Mouse (Mus musculus): Measurements from ENCODE around the gene Clrn3.
A peak's percentile ranks its signal among the peaks of the same experiment; 100 is the strongest.
"Not testable (repeated sequence)": the region's sequence is repeated elsewhere in the genome, so short reads cannot be mapped to it uniquely, and the experiment has no call there.

Gene Clrn3

DNA sequence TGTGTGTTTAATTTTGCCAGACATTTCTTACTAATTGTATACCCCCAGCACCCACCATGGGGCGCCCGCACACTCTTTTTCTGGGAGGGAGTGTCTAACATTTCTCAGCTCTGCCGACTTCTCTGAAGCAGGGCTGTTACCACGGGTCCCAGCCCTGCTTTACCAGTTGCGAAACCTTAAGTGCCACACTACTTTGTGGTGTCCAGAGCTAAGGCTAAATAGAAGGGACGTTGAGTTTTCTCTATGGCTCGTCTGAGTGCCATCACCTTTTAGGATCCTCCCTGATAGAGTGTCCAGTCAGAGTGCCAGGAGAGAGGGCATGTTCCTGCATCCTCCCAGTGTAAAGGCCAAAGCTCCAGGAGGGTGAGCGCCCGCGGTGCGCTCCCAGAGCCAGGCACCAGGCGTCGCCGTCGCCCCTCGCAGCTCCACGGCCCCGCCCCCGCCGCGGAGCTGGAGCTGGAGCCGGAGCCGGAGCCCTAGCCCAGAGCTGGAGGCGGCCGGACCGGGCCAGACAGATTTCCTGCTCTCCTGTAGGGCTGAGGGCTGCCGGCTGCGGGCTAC is 9.0 kb upstream of the Clrn3 start, which contains the start of gene Ptpre:
Ptpre (plus strand) TSS at position 141 of the 561 bp plus-strand sequence.
- peak; percentile 61 to 72 for DNase-seq (ENCODE audit: low read depth in 2 of 2, low spot score in 2 of 2)

DNA sequence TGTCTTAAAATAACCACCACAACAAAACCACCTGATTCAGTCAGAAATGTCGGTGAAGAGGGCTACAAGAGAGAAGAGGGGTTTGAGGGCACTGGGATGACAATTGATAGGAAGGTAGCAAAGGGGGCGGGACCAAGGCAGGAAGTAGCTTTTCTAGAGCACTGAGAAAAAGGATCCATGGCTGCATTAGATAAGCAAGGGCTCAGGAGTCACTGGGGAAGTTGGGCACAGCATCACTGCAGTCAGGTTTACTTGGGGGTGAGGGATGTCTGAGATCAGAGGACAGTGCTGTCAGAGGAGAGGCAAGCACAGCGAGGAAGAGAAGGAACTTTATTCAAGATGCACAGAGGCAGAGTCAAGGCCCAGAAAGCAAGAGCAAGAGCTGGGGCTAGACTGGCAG is 7.5 kb upstream of the Clrn3 start:
- no peak for DNase-seq (ENCODE audit: low read depth in 2 of 2, low spot score in 2 of 2)

DNA sequence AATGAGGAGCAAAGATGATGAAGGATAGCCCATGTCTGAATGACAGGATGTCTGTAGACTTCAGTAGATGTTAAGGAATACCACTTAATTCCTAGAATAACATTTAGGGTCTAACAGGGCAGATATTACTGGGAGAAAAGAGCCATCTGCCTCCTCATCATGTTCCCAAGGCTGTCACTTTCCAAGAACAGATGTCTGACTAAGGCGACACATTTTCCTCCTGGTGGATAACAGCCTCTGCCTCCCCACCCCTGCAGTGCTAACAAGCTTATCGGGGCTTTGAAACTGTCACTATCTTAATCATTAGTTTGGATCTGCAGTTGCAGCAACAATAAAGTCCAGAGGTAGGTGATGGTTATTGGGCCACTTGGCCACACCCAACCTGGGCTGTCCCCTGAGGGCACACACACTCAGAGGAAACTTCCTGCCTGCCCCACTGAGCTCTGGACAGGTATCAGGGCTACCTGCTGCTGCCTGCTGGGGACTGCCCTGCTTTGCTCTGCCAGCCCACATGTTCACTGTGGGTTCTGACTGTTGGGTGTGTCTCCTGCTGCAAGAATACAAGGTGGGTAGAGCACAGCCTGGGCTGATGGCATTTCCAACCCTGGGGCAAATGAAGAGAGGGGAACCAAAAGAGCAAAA is 6.2 kb upstream of the Clrn3 start:
- DNase-seq (ENCODE audit: low read depth in 2 of 2, low spot score in 2 of 2) = no peak

DNA sequence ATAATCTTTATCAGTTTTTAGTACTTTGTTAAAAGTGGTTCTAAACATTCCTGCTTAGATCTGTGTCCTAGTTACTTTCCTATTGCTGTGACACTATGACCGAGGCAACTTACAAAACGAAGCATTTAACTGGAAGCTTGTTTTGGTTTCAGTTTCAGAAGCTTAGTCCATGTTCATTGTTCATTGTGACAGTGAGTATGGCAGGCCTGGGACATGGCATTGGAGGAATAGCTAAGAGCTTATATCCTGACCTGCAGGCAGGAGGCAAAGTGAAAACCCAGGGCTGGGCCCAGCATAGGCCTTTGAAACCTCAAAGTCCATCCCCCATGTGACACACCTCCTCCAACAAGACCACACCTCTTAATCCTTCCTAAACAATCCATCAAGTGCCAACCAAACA is 614 bp upstream of the Clrn3 start:
- DNase-seq (ENCODE audit: low read depth in 2 of 2, low spot score in 2 of 2) = no peak

DNA sequence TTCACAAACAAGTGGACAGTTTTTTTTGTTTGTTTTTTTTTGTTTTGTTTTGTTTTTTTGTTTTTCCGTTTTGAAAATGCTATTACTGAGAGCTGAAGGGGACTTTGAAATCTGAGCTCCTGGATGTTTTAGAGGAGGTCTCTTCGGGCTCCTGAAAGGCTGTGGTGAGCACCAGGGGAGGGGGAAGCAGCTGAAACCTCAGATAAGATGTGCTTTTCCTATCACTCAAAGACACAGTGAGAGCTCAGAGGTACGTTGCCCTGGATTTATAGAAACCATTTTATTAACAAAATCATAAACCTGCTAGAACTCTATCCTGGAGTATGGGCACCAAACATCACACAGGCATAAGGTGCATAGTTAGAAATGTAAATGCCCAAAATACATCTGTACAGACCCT is 1.3 kb downstream of the Clrn3 start:
- no peak for DNase-seq (ENCODE audit: low read depth in 2 of 2, low spot score in 2 of 2)

DNA sequence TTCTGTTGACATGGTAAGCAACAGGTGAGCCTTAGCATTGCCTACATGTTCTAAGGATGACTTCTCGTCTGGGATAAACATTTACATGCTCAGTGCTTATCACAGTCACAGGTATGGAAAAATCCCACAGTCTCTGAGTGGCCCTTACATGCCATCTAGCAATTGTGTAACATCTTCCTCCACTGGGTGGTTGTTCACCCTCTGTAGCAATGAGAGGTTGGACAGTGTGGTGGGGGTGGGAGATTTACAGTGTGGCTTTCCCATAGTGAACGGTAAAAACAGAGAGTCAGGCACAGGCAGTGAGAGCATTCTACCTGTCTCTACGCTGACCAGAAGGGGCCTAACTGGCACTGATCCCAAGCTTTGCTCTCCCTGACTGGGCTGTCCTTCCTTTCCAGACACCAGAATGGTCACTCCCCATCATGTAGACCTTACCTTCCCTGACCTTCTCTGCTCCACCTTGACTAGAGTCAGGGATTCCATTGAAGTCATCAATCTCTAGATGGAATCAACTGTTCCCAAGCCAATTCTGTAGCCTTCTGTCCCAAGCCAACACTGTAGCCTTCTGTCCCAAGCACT is 1.8 kb downstream of the Clrn3 start:
- no peak for DNase-seq (ENCODE audit: low read depth in 2 of 2, low spot score in 2 of 2)

DNA sequence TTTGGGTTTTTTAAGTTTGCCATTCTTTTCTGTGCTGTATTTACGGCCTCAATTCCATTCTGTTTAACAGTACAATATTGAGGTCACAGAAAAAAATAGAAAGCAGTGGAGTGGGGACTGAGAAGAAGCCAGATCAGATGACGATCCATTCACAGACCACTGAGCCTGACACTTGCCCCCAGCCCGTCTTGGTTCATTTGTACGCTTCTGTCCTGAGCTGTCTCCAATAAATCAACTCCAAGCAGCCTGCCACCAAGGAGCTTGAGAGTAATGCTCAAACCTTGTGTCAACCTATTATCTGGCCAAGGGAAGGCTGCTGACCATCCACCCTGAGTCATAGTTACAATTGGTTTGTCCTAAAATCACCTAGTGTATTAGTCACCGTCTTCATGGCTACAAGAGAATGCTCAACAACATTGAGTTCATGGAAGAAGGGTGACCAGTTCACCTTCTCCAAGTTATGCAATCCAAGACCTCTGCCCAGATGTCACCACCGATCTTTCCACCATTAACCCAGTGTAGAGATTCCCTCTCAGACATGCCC is 4.0 kb downstream of the Clrn3 start:
- DNase-seq (ENCODE audit: low read depth in 2 of 2, low spot score in 2 of 2) = no peak

DNA sequence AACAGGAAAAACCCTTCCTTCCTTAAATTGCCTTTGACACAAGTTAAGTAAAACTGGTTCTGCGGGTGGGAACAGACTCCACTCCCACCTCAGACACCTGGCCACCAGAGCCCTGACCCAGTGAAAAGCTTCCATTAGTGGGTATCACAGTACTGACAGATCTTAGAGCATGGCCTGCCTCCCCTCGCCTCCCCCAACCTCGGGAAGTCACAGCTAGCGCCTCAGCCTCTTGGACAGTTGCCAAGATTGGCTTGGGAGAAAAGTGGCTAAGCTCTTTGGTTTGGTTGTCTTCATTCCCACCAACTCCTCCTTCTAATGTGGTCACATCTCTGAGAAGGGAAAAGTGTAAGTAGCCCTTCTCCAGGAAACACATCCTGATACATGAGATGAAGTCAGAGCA is 4.5 kb downstream of the Clrn3 start:
- DNase-seq (ENCODE audit: low read depth in 2 of 2, low spot score in 2 of 2) = no peak

DNA sequence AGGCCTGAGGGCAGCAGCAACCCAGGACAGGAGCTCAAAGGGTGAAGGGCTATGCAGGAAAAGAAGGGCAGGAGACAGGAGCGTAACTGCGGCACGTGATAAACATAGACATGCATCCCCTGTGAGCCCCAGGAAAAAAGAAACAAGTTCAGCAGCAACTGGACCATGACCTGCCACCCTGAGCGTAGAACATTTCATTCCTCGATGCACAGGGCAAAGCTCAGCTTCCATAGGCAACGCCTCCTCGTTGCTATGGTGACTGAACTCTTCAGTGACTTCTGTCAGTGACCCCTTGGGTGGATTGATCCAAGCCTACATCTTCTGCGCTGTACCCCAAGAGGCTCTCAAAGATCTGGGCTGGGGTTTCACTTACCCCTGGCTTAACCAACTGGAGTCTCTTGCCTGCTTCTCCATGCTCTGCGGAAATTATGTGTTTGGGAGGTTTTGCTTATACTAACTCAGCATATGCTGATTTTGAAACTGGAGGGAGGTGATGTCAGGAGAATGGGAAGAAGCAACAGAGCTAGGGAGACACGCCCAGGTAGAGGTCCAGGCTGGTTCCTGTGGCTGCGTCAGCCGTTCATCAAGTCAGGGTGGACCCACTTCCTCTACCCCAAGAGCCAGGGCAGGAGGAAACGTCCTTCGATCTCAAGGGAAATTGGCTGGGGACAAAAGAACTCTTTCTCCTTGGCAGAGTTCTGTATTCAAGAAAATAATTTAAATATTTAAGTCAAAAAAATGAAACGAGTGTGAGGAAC is 6.5 kb downstream of the Clrn3 start:
- no peak for DNase-seq (ENCODE audit: low read depth in 2 of 2, low spot score in 2 of 2)

DNA sequence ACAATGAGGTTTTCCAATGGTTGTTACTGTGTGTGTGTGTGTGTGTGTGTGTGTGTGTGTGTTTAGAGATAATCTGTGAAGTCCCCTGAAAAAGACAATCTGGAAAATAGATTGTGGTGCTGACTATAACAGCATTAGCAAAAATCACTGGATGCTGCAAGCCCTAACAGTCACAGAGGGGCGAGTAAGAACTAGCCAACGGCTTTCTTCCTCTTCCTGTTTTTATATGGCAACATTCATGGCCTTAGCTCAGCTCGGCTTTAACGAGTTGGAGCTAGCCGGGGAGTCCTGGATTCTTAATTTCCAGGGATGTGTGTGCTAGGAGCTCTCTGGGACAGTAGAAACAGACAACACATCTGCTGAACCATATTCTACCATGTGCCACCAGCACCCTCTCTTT is 8.2 kb downstream of the Clrn3 start:
- DNase-seq (ENCODE audit: low read depth in 2 of 2, low spot score in 2 of 2) = no peak

DNA sequence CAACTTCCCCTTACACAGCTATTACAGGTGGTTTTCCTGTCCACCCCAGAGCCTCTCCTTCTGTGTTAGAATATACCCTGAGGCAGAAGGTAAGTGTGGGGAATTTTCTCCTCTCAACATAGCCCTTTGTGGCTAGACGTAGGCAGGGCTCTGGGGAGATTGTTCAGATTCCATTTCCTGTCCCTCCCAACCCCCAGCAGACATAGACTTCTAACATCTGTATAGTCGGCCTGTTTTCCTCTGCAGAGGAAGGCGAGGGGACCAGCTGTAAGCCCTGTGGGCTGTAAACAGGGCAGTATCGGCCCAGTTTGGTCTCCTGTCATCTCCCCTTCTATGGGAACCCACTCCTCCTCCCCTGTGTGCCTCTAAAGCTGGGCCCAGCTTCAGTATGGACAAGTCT is 11.3 kb downstream of the Clrn3 start:
- no peak for DNase-seq (ENCODE audit: low read depth in 2 of 2, low spot score in 2 of 2)

DNA sequence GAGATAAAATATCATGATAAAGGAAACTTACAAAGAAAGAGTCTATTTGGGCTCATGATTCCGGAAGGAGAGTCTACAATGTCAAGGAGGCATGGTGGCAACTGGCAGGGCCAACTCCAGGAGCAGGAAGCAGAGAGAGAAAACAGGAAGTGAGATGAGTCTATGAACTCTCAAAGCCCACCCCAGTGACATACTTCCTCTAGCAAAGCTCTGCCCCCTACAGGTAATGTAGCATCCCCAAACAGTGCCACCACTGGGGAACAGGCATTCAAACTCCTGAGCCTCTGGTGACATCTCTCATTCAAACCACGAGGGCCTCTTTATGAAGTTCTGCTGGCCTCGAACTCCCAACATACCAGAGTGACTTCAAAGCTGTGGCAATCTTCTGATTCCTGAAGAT is 16.7 kb downstream of the Clrn3 start:
- DNase-seq (ENCODE audit: low read depth in 2 of 2, low spot score in 2 of 2) = no peak

DNA sequence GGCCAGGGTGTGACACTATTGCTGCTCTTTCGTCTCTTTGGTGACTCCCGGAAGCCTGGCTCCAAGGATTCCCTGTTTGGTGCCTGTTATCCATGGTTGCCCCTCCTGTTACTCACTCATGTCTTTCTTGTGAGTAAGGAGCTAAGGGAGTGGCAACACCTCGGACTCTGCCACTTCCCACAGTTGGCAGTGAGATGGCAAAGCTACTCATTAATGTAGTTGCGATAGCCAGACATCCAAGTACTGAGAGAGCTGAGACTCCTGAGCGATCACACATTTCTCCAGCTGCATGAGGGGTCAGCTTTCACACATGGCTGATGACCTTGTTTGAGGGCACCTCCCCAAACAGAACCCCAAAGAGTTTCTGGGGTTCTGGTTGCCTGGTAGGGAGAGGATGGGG is 18.0 kb downstream of the Clrn3 start:
- DNase-seq (ENCODE audit: low read depth in 2 of 2, low spot score in 2 of 2) = no peak

DNA sequence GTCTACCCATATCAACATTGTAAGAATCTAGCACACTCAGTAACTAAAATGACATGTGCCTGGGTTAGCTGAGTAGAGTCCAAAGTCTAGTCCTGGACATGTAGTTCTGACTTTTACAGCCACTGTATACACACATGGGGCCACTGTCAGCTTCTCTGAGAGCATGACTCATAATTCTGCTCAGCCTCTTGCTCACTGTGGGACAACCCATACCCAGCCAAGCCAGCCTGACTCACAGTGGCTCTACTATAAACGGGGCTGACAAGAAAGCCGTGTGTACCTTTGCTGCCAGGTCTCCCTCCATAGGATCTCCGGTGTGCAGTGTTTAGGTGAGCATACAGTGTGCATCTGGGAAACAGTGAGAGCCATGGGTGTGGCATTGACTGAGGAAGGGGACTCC is 19.2 kb downstream of the Clrn3 start:
- no peak for DNase-seq (ENCODE audit: low read depth in 2 of 2, low spot score in 2 of 2)

DNA sequence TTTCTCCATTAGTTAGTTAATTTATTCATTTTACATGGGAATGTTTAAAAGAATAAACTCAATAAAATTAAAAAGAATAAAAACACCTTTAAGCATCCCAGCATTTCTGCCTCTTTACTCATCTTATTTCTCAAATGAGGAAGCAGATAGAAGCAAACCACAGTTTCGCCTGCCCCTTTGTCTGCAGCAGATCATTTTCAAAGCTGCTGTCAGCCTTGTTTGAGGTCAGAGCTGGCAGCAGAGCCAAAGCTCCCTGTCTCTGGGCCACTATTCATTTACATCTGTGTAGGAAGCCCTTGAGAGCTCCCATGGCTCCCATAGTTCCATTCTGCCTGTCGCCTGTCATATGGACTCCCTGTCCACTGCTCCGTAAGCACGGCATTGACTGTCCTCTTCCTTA is 19.9 kb downstream of the Clrn3 start:
- DNase-seq (ENCODE audit: low read depth in 2 of 2, low spot score in 2 of 2) = no peak

DNA sequence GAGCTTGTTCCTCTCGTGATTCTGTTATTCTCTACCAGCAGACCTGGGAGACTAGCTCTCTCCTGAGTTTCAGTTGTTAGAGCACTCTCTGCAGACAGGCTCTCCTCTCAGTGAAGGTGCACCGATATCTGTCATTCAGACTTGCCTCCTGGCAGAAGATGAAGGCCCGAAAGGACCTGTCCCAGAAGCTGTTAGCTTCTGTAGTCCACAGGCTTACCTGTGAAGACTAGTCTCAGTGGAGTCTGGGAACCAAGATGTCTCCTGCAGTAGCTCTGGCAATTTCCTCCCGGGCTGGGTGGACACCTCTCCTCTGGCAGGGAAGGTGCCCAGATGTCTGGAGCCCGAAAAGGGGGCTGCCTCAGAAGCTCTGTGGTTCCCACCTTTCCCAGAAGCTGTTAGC is 21.9 kb downstream of the Clrn3 start:
- DNase-seq (ENCODE audit: low read depth in 2 of 2, low spot score in 2 of 2) = not testable (repeated sequence)

DNA sequence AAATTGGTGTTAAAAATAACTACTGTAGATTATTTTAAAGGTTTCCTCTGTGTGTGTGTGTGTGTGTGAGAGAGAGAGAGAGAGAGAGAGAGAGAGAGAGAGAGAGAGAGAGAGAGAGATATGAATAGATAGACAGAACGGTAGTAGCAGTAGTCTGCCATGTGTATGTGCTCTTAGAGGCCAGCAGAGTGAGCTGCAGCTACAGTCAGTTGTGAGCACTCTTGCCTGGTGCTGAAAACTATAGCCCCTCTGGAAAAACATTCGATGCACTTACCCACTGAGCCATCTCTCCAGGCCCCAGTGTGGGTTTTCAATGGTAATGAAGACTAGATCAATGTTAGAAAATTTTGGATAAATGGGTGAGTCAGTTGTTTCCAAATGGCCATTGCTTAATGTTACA is 29.1 kb downstream of the Clrn3 start:
- DNase-seq (ENCODE audit: low read depth in 2 of 2, low spot score in 2 of 2) = no peak

DNA sequence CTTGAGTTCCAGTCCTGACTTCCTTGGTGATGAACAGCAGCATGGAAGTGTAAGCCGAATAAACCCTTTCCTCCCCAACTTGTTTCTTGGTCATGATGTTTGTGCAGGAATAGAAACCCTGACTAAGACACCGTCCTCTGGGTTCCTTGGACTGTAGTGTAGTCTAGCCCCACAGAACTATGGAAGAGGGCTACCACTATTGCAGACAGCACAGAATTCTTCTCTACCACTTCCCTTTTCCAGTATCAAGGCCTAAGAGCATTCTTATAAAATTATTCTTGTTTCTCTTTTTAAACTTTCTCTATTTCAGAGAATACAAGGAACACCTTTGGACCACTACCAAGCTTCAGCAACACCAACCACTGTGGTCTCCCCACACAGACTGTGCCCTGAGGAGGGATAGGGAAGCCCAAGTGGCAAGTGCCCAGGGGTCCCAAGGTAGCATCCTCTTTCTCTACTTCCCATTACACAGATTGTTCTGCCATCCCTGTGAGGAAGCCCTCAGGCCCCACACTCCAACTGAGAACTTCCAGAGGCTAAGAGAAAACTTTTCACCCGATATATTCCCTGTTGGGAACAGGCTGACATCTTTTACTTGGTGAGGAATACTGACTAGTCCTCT is 29.8 kb downstream of the Clrn3 start:
- no peak for DNase-seq (ENCODE audit: low read depth in 2 of 2, low spot score in 2 of 2)

DNA sequence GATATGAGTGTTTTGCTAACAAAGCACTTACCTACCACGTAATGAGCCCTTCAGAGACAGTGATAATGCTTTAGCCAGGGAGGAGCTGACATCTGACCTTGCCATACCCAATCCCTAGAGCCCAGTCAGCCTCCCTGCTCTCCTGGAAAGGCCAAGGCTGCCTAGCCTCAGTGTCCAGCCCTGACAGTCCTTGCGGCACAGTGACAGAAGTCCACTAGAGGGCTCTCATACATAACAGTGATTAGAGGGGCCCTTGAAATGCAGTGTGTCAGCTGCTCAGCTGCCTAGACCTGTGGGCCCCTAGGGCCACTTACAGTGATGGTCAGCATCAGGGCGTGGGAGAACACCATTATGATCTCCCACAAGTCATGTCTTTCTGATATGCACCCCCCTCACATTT is 33.2 kb downstream of the Clrn3 start:
- DNase-seq (ENCODE audit: low read depth in 2 of 2, low spot score in 2 of 2) = no peak

DNA sequence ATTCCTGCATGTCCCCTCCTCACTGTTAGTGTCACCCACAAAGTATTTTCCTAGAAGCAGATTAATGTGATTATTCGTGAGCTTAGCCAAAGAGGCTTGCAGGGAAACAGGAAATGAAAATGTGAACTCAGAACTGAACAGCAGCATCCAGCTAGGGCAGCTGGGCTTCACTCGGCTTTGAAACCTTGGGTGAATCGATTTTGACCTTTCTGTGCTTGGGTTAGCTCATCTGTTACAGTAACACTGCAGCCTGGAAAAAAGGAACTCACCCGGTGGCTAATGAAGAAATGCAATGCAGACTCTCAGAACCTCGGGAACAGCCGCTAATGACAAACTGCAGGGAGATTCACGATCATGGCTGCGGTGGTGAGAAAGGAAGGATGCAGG is 38.0 kb downstream of the Clrn3 start:
- DNase-seq (ENCODE audit: low read depth in 2 of 2, low spot score in 2 of 2) = no peak

DNA sequence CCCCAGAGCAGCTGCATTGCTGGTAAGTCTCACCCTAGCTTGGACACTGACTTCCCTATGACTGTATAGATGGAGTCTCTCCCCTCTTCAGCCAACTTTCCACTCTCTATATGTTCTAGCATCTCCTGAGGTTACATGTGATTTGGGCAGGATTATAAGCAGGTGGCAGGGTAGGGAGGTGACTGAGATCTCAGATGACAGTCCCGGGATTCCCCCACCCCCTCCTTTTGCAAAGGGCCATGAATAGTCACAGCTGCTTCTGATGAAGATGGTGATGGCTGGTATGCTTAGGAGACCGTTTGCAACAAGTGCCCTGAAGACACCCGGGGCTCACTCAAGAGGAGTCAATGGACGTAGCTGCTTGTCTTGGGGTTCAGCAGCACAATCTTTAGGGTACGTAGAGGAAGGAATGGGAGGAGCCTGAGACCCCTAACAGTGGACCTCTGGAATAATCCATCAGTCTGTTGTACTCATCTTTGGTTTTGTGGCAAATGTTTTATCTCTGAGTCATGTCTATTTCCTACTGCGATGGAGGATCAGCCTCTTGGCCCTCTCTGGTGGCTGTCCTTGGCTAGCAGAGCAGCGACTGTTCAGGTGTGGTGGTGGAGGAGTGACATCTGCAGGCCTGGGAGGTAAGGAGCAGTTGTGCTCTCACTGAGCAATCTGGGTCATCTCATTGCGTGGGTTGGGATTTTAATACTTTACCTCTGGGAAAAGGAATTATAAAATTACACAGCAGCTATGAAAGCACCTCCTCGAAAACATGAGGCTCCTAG is 38.5 kb downstream of the Clrn3 start:
- DNase-seq (ENCODE audit: low read depth in 2 of 2, low spot score in 2 of 2) = no peak
